Mouse (Mus musculus) C2C12 (cell line): Measurements from ENCODE around the gene Rcan1.

Experiments used
- CEBPB ChIP-seq: IDR thresholded peaks from one replicate; pipeline ENCODE4 v1.6.1; 2011; ENCODE audit warnings: low read depth, mild to moderate bottlenecking, control low read depth, moderate library complexity
- CTCF ChIP-seq: IDR thresholded peaks from one replicate; pipeline ENCODE4 v1.5.1; 2011; ENCODE audit not compliant: control insufficient read depth, insufficient read depth, insufficient read length
- FOSL1 ChIP-seq: IDR thresholded peaks from one replicate; pipeline ENCODE4 v1.8.0; 2011; ENCODE audit warnings: mild to moderate bottlenecking, low read length; ENCODE audit not compliant: poor library complexity, insufficient read depth, severe bottlenecking
- MAX ChIP-seq: IDR thresholded peaks from one replicate; pipeline ENCODE4 v1.6.1; 2011; ENCODE audit warnings: mild to moderate bottlenecking, control low read depth
- MYOD1 ChIP-seq: IDR thresholded peaks from one replicate; pipeline ENCODE4 v1.6.1; 2011; ENCODE audit warnings: low read depth; ENCODE audit not compliant: control insufficient read depth, insufficient read length
- MYOG ChIP-seq: IDR thresholded peaks from one replicate; pipeline ENCODE4 v1.6.1; 2011; ENCODE audit not compliant: control insufficient read depth, insufficient read length; ENCODE audit errors: extremely low read depth
- USF1 ChIP-seq: IDR thresholded peaks from one replicate; pipeline ENCODE4 v1.6.1; 2011; ENCODE audit warnings: low read depth, mild to moderate bottlenecking, control low read depth, moderate library complexity

DNA sequence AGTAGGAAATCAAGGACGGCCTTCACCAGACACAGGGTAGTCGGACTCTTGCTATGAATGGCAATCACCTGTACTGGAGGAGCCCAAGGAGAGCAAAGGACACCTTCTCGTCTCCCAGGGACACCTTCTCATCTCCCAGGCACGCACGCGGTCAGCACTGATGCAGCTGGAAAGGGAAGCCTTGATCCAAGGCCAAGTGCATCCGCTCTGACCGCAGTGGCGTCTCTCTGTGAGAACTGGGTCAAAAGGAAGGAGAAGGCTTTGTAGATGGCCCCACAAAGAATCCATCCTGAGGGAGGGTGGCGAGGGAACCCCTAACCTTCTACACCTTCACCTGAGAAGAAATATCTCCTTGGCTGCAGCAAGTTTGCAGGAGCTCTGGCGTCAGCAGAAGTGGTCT, 28.5 kb downstream of the Rcan1 start:
- TF ChIP-seq CTCF (no peak), MAX (no peak), MYOD1 (no peak), USF1 (no peak), MYOG (no peak), CEBPB (no peak), FOSL1 (no peak)
